Mouse (Mus musculus) spleen, adult 2 months (tissue): ENCODE measurements around the gene Wnt1. TPM values are rescaled to one million over a fixed set of nuclear protein-coding genes. Genes with fewer than 3 reads are reported as not detected.

Experiments used
- DNase-seq, 2 experiments: peaks; one replicate each; pipeline versions ENCODE4 v3.0.0 to v3.0.0-alpha.2; 2012 to 2021; ENCODE audit warnings: low spot score in 2 of 2, low read depth in 1 of 2
- H3K27ac ChIP-seq: fragments of 200-500 bp; 2 replicates; pipeline ENCODE4 v1.5.1; 2012; ENCODE audit warnings: low read length, inconsistent platforms; ENCODE audit not compliant: insufficient read depth
- H3K27me3 ChIP-seq: fragments of 200-500 bp; 2 replicates; pipeline ENCODE4 v1.6.1; 2012; ENCODE audit warnings: mild to moderate bottlenecking, moderate library complexity, low read length, inconsistent platforms; ENCODE audit not compliant: control insufficient read depth, insufficient read depth
- H3K36me3 ChIP-seq: fragments of 200-500 bp; 2 replicates; pipeline ENCODE4 v1.6.1; 2012; ENCODE audit warnings: mild to moderate bottlenecking, low read length, inconsistent platforms; ENCODE audit not compliant: control insufficient read depth, insufficient read depth
- H3K4me1 ChIP-seq: fragments of 200-500 bp; 2 replicates; pipeline ENCODE4 v1.6.1; 2011; ENCODE audit warnings: inconsistent platforms; ENCODE audit not compliant: control insufficient read depth, insufficient read depth, insufficient read length
- H3K4me3 ChIP-seq: fragments of 200-500 bp; 2 replicates; pipeline ENCODE4 v1.5.1; 2011; ENCODE audit warnings: mild to moderate bottlenecking, inconsistent platforms; ENCODE audit not compliant: insufficient read depth, insufficient read length; ENCODE audit errors: extremely low read depth
- CTCF ChIP-seq: fragments of 200-500 bp; IDR thresholded peaks from 2 replicates; pipeline ENCODE4 v1.5.1; 2011; ENCODE audit warnings: mild to moderate bottlenecking, inconsistent platforms; ENCODE audit not compliant: insufficient read depth, insufficient read length, insufficient replicate concordance; ENCODE audit errors: extremely low read depth
- POLR2A ChIP-seq: fragments of 200-500 bp; IDR thresholded peaks from 2 replicates; pipeline ENCODE4 v1.6.1; 2011; ENCODE audit warnings: low read depth, low read length, inconsistent platforms
- WGBS: fragments of 180-500 bp; shearing (Covaris S2); methylation state at CpG from one replicate; pipeline ENCODE4 v1.1.7; 2018; 5-methylcytosine and 5-hydroxymethylcytosine counted together
- polyA plus RNA-seq: library from polyadenylated mRNA; depleted of rRNA; stranded (reverse); fragments of >200 nt; gene quantifications from 2 replicates; pipeline ENCODE4 v1.2.3, GENCODE M21; 2012; rRNA removed

Gene Wnt1
- polyA plus RNA-seq, 1 experiment, result not detected

- TF ChIP-seq CTCF (no peak), POLR2A (no peak)
- Histone ChIP-seq H3K4me1 (peaks cover 5% of the 10 kb centered on the region; the same call in 1 of the 2 replicates), H3K27me3 (no peaks in the 10 kb centered on the region), H3K36me3 (peaks cover 61% of the 10 kb centered on the region), H3K27ac (no peak overlapping the region), H3K4me3 (no peak overlapping the region)
- WGBS, result 91% methylated on average over 21 of the region's 21 CpGs
- DNase-seq, result no peak
These were observed 47.5 kb downstream of the Wnt1 start for GRCm38 (mm10) chr15:98837006-98837742.

- no peak for DNase-seq
- Histone ChIP-seq H3K27ac (no peak overlapping the region), H3K27me3 (no peaks in the 10 kb centered on the region), H3K4me3 (no peak overlapping the region), H3K36me3 (peaks cover 65% of the 10 kb centered on the region), H3K4me1 (peaks cover under 1% of the 10 kb centered on the region; the same call in 1 of the 2 replicates)
- 81% methylated on average over 4 of the region's 4 CpGs for WGBS
- TF ChIP-seq POLR2A (no peak), CTCF (no peak)
These were observed 48.1 kb downstream of the Wnt1 start for GRCm38 (mm10) chr15:98837743-98838103.

- Histone ChIP-seq H3K27ac (no peak overlapping the region), H3K4me1 (no peaks in the 10 kb centered on the region), H3K36me3 (peaks cover 74% of the 10 kb centered on the region), H3K27me3 (no peaks in the 10 kb centered on the region), H3K4me3 (no peak overlapping the region)
- TF ChIP-seq CTCF (no peak), POLR2A (no peak)
- WGBS, result 97% methylated on average over 14 of the region's 14 CpGs
- no peak for DNase-seq
These were observed 49.5 kb downstream of the Wnt1 start for GRCm38 (mm10) chr15:98839161-98839560.

GRCm38 (mm10) chr15:98839671-98840585 lies 50.3 kb downstream of the Wnt1 start:
- no peak for DNase-seq
- no peaks in the 10 kb centered on the region for H3K27me3 ChIP-seq
- no peak for TF ChIP-seq CTCF
- TF ChIP-seq POLR2A, result no peak
- H3K4me3 ChIP-seq, result no peak overlapping the region
- no peaks in the 10 kb centered on the region for H3K4me1 ChIP-seq
- 96% methylated on average over 30 of the region's 30 CpGs for WGBS
- H3K36me3 ChIP-seq, result peaks cover 75% of the 10 kb centered on the region
- no peak overlapping the region for H3K27ac ChIP-seq

Other genes starting within 250 kb of the Wnt1 start
- gene Ccnt1, start 218.9 kb upstream of the Wnt1 start, polyA plus RNA-seq, result 9.4 and 9.5 TPM in 2 replicates
- gene 4930415O20Rik, start 218.9 kb upstream of the Wnt1 start, polyA plus RNA-seq, result 0.27 TPM in 1 of 2 replicates, not detected in the other
- 23.2 and 24.2 TPM in 2 replicates for gene Adcy6, start 179.8 kb upstream of the Wnt1 start, polyA plus RNA-seq
- 22.4 and 31.0 TPM in 2 replicates for gene Cacnb3, start 159.0 kb upstream of the Wnt1 start, polyA plus RNA-seq
- 31.5 and 31.8 TPM in 2 replicates for gene Ddx23, start 127.0 kb upstream of the Wnt1 start, polyA plus RNA-seq
- 3.4 and 4.4 TPM in 2 replicates for gene Rnd1, start 112.4 kb upstream of the Wnt1 start, polyA plus RNA-seq
- gene Ccdc65, start 81.7 kb upstream of the Wnt1 start, polyA plus RNA-seq, result not detected in 2 replicates
- 16.7 and 18.1 TPM in 2 replicates for gene Fkbp11, start 61.7 kb upstream of the Wnt1 start, polyA plus RNA-seq
- 65.2 and 70.5 TPM in 2 replicates for gene Arf3, start 26.6 kb upstream of the Wnt1 start, polyA plus RNA-seq
- gene Wnt10b, start 11.7 kb upstream of the Wnt1 start, polyA plus RNA-seq, result 0.78 and 0.93 TPM in 2 replicates
- gene Ddn, start 19.6 kb downstream of the Wnt1 start, polyA plus RNA-seq, result 0.20 and 0.39 TPM in 2 replicates
- gene Prkag1, start 41.7 kb downstream of the Wnt1 start, polyA plus RNA-seq, result 42.2 and 45.1 TPM in 2 replicates
- 55.6 and 58.7 TPM in 2 replicates for gene Kmt2d, start 81.3 kb downstream of the Wnt1 start, polyA plus RNA-seq
- 5.4 and 6.0 TPM in 2 replicates for gene Rhebl1, start 104.7 kb downstream of the Wnt1 start, polyA plus RNA-seq
- gene Dhh, start 108.7 kb downstream of the Wnt1 start, polyA plus RNA-seq, result 1.6 and 2.3 TPM in 2 replicates
- gene Lmbr1l, start 128.4 kb downstream of the Wnt1 start, polyA plus RNA-seq, result 112 and 191 TPM in 2 replicates
- 694 and 1,212 TPM in 2 replicates for gene Tuba1b, start 144.7 kb downstream of the Wnt1 start, polyA plus RNA-seq
- 16.3 and 63.6 TPM in 2 replicates for gene Gm49450, start 163.7 kb downstream of the Wnt1 start, polyA plus RNA-seq
- gene Tuba1a, start 163.8 kb downstream of the Wnt1 start, polyA plus RNA-seq, result 116 and 126 TPM in 2 replicates
- gene Tuba1c, start 240.0 kb downstream of the Wnt1 start, polyA plus RNA-seq, result 119 and 126 TPM in 2 replicates